Mouse (Mus musculus): Measurements from ENCODE around the gene Gcn1l1. TPM values are rescaled to one million over a fixed set of nuclear protein-coding genes. Genes with fewer than 3 reads are reported as not detected.

Gcn1l1 gene
- polyA plus RNA-seq, 1 experiment: 68.7 TPM

DNA sequence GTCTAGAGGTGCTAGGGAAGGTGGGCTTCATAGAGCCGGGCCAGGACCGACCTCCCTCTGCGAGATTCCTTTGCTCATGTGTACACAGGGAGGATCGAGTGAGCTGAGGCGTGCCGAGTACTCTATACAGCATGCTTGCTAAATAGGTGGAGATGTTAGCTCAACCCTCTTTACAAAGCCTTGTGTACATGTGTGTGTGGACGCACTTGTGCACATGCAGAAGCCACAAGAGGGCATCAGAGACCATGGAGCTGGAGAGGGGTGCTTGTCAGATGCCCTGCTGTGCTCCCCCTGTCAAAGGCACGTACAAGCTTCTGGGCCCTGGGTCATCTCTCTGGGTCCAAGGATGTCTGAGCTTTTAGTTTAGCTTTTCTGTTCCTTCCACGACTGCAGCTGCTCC, 79.1 kb downstream of the Gcn1l1 start:
- DNase-seq (ENCODE audit: low read depth): no peak
- TF ChIP-seq POLR2A (IDR thresholded peaks at IDR 0.05; ENCODE audit: borderline replicate concordance, extremely low read depth, insufficient read depth, insufficient read length, poor library complexity, severe bottlenecking) (no peak), CTCF (IDR thresholded peaks at IDR 0.05; ENCODE audit: borderline replicate concordance, extremely low read depth, insufficient read depth, insufficient read length) (peak; percentile 9; the same call in 1 of the 2 replicates)

- TF ChIP-seq POLR2A (IDR thresholded peaks at IDR 0.05; ENCODE audit: borderline replicate concordance, extremely low read depth, insufficient read depth, insufficient read length, poor library complexity, severe bottlenecking) (no peak), CTCF (IDR thresholded peaks at IDR 0.05; ENCODE audit: borderline replicate concordance, extremely low read depth, insufficient read depth, insufficient read length) (no peak)
- no peak for DNase-seq (ENCODE audit: low read depth)
Measured at GRCm38 (mm10) chr5:115648876-115649275, 83.8 kb downstream of the Gcn1l1 start.

DNA sequence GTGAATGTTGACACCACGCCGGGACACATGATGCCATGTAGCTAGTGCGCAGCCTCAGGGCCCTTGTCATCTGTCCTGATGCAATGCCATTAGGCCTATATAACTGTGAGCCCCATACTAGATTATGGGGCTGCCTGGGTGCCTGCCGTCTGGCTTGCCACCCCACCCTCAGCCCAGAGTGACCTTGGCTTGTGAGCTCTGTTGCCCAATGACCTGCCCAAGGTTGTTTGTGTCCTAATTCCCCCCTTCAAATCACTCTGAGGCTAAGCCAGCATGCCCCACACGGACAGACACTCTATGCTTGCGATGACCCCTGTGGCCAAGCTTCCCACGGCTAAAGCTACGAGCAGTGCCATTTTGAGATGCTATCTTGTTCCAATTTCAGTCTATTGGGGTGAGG, 84.6 kb downstream of the Gcn1l1 start:
- TF ChIP-seq CTCF (IDR thresholded peaks at IDR 0.05; ENCODE audit: borderline replicate concordance, extremely low read depth, insufficient read depth, insufficient read length) (no peak), POLR2A (IDR thresholded peaks at IDR 0.05; ENCODE audit: borderline replicate concordance, extremely low read depth, insufficient read depth, insufficient read length, poor library complexity, severe bottlenecking) (no peak)
- no peak for DNase-seq (ENCODE audit: low read depth)

DNA sequence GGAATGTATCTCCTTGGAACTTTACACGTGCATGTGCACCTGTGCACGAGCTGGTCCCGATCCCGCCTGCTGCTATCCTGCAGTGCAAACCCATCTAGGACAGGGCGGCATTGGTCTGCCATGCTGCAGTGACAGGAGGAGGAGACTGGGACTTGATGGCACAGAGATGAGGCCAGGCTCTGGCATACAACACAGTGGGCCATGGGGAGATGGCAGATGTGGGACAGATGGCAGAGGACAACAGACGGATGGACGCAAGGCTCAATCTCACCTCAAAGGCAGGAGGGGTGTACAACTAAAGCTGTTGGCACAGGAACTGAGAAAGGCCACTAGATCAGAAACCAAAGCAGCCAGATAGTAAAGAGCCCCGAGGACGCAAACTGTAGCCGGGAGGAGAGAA, 85.8 kb downstream of the Gcn1l1 start:
- TF ChIP-seq POLR2A (IDR thresholded peaks at IDR 0.05; ENCODE audit: borderline replicate concordance, extremely low read depth, insufficient read depth, insufficient read length, poor library complexity, severe bottlenecking) (no peak), CTCF (IDR thresholded peaks at IDR 0.05; ENCODE audit: borderline replicate concordance, extremely low read depth, insufficient read depth, insufficient read length) (no peak)

DNA sequence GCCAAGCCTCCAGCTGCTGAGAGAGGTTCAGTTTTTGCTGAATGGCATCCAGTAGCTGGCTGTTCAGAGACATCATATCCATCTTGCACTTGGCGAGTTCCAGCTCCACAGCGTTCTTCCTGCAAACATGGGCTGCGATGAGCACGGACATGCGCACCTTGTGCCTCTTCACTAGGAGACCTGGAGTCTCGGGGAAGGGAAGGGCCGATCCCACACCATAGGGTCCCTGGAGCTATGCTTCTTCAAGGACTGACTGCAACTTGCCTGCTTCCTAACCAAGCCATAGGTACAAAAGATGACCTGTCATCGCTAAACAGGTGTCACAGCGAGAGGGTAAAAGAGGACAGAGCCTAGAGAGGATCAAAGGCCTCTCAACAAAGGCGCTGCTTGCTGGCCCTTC, 86.8 kb downstream of the Gcn1l1 start:
- TF ChIP-seq POLR2A (IDR thresholded peaks at IDR 0.05; ENCODE audit: borderline replicate concordance, extremely low read depth, insufficient read depth, insufficient read length, poor library complexity, severe bottlenecking) (no peak), CTCF (IDR thresholded peaks at IDR 0.05; ENCODE audit: borderline replicate concordance, extremely low read depth, insufficient read depth, insufficient read length) (no peak)

More for the DNA sequence above, 85.8 kb downstream of the Gcn1l1 start:
- DNase-seq (ENCODE audit: low read depth): no peak

GRCm38 (mm10) chr5:115652681-115653575, 87.9 kb downstream of the Gcn1l1 start:
- peak; percentile 100 for DNase-seq (ENCODE audit: low read depth)
- TF ChIP-seq CTCF (IDR thresholded peaks at IDR 0.05; ENCODE audit: borderline replicate concordance, extremely low read depth, insufficient read depth, insufficient read length): peak; percentile 94
- peak; percentile 39; the same call in 1 of the 2 replicates for TF ChIP-seq POLR2A (IDR thresholded peaks at IDR 0.05; ENCODE audit: borderline replicate concordance, extremely low read depth, insufficient read depth, insufficient read length, poor library complexity, severe bottlenecking)

More for the DNA sequence above, 86.8 kb downstream of the Gcn1l1 start:
- DNase-seq (ENCODE audit: low read depth): no peak

DNA sequence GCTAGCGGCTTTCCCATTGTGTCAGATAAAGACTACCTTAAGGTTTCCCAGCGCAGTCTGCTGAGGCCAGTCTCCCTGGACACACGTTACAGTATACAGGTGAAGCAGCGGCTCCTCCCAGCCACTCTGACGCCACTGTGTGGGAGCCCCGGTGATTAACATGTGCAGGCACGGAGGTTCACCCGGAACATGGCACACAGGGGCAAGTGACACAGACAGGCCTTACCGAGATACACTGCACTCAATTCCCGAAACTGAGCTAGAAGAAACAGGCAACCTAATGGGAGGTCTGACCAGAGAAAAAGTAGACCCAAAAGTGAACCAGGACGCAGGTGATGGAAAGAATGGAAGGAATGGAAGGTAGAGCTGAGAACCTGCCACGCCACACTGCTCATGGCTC, 88.7 kb downstream of the Gcn1l1 start:
- DNase-seq (ENCODE audit: low read depth): no peak
- no peak for TF ChIP-seq CTCF (IDR thresholded peaks at IDR 0.05; ENCODE audit: borderline replicate concordance, extremely low read depth, insufficient read depth, insufficient read length)
- no peak for TF ChIP-seq POLR2A (IDR thresholded peaks at IDR 0.05; ENCODE audit: borderline replicate concordance, extremely low read depth, insufficient read depth, insufficient read length, poor library complexity, severe bottlenecking)

DNA sequence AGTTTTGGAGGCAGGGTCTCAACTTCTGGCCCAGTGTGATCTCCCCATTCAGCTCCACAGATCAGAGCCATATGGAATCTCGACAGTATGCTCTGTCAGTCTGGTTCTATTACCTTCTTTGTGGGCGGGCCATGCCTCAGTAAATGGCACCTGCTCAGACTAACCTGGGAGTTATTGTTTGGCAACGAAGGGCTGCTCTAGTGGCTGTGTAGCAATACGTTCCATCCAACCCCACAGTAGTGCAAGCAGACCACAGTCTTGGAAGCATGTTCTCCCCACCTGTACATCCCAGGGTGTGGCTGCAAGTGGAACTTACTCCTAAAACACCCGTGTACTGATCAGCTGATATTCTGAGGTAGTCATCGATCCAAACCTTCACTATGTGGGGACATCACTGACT, 91.6 kb downstream of the Gcn1l1 start:
- TF ChIP-seq POLR2A (IDR thresholded peaks at IDR 0.05; ENCODE audit: borderline replicate concordance, extremely low read depth, insufficient read depth, insufficient read length, poor library complexity, severe bottlenecking): no peak
- TF ChIP-seq CTCF (IDR thresholded peaks at IDR 0.05; ENCODE audit: borderline replicate concordance, extremely low read depth, insufficient read depth, insufficient read length): no peak
- no peak for DNase-seq (ENCODE audit: low read depth)

DNA sequence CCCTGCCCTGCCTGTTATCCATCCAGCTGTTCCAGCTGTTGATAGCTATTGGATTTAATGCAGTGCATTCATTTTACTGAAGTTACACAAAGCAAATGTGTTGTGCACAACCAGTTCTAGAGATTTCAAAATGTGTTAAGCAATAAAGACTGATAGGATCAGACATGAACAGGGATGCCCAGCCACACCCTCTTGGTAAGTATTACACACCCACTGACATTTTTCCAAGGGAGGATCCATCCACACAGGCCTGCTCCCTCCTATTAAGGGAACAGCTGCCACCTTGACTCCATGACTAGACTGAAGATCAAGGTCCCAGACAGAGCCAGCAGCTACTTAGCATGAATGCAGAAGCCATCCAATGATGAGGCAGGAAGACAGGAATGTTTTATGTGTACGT, 92.2 kb downstream of the Gcn1l1 start:
- TF ChIP-seq POLR2A (IDR thresholded peaks at IDR 0.05; ENCODE audit: borderline replicate concordance, extremely low read depth, insufficient read depth, insufficient read length, poor library complexity, severe bottlenecking) (no peak), CTCF (IDR thresholded peaks at IDR 0.05; ENCODE audit: borderline replicate concordance, extremely low read depth, insufficient read depth, insufficient read length) (no peak)
- no peak for DNase-seq (ENCODE audit: low read depth)

DNA sequence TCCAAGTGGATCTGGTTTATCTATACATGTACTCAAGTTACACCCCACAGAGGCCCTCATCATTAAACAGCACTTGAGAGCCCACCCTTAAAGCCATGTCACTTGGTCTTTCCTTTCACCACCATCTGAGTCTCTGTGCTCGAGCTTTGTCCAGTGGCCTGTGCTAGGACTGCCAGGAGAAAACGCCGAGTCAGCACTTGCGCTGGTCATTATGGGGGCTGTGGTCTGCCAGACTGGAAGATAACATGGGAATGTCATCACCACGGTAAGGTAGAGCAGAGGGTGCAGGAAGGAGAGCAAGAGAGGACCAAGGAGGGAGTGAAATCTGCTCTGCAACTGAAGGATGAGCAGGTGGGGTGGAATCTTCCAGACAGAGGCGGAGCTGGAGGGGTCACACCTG, 93.3 kb downstream of the Gcn1l1 start:
- TF ChIP-seq CTCF (IDR thresholded peaks at IDR 0.05; ENCODE audit: borderline replicate concordance, extremely low read depth, insufficient read depth, insufficient read length): no peak
- TF ChIP-seq POLR2A (IDR thresholded peaks at IDR 0.05; ENCODE audit: borderline replicate concordance, extremely low read depth, insufficient read depth, insufficient read length, poor library complexity, severe bottlenecking): no peak
- no peak for DNase-seq (ENCODE audit: low read depth)

GRCm38 (mm10) chr5:115662658-115663057, 97.6 kb downstream of the Gcn1l1 start:
- no peak for TF ChIP-seq POLR2A (IDR thresholded peaks at IDR 0.05; ENCODE audit: borderline replicate concordance, extremely low read depth, insufficient read depth, insufficient read length, poor library complexity, severe bottlenecking)
- no peak for TF ChIP-seq CTCF (IDR thresholded peaks at IDR 0.05; ENCODE audit: borderline replicate concordance, extremely low read depth, insufficient read depth, insufficient read length)
- DNase-seq (ENCODE audit: low read depth): no peak
